Mouse (Mus musculus): ENCODE data around the gene Tbpl2. TPM values are rescaled to one million over a fixed set of nuclear protein-coding genes. Genes with fewer than 3 reads are reported as not detected.

Tbpl2 gene
- not detected for total RNA-seq (2023)

GRCm38 (mm10) chr2:24096495-24096894, at the start of gene Tbpl2:
Gene Tbpl2, minus strand, starts transcription at chr2:24096595.

DNA sequence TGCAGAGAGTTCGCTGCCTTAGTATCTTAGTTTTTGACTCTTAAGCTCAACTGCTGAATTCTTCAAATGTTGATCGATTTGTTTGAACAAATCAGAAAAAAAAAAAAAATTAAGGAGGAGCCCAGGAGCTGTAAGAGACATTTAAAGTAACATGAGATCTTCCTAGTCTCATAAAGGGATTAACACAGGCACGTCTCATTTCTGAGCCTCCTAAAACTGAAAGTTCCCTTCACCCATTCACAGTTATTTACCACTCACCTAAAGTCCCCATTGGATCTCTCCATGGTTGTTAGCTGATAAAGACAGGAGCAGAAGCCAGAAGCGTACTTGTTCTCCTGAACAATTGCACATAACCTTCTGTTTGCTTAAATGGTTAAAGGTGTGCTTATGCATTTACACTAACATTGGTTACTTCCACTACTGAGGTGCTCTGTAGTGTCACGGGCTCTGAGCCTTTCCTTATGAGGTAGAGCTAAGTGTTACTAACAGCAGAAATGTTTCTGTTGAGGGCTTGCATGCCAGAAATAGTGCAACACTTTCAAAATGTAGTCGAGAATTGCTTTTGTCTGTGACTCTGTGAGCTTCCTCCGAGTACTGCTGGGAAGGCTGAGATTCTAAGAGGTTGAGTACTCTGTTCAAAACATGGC, 46.9 kb downstream of the Tbpl2 start, which contains the start of gene Hnmt:
Gene Hnmt, minus strand, starts transcription at position 51 of the 647 bp plus-strand sequence.

Other genes with a start within 250 kb of the Tbpl2 start
- 10 to 100 TPM; 10.4 to 13.2 TPM for gene Hnmt, start 47.2 kb downstream of the Tbpl2 start, total RNA-seq (2023)
- gene Il1f8, start 56.6 kb upstream of the Tbpl2 start, total RNA-seq (2023) = not detected
- 100 to 1,000 TPM; 203 to 221 TPM for gene Il1f9, start 89.9 kb upstream of the Tbpl2 start, total RNA-seq (2023)
- gene Il1f6, start 118.8 kb upstream of the Tbpl2 start, total RNA-seq (2023) = not detected
- gene Il1f5, start 180.4 kb upstream of the Tbpl2 start, total RNA-seq (2023) = not detected
- gene Il1f10, start 194.6 kb upstream of the Tbpl2 start, total RNA-seq (2023) = not detected
- 10 to 100 TPM; 92.4 to 94.5 TPM for gene Il1rn, start 240.3 kb upstream of the Tbpl2 start, total RNA-seq (2023)

Data from neutrophil, adult 83 days (primary cell).